Mouse (Mus musculus) stomach, embryonic 16.5 days (tissue): ENCODE measurements at regions not wholly inside any gene's neighbourhood (a gene's known extent, or its start where the extent isn't known, plus 50 kb on each side); places are given as distances from the start of the nearest gene placed in this dataset.

ENCODE experiments used
- ATAC-seq: fragments of 200-750 bp; cut with Nextera tagmentation; 2 replicates; pipeline ENCODE4 v1.8.0; 2017; ENCODE audit warnings: moderate number of reproducible peaks, moderate TSS enrichment; ENCODE audit not compliant: insufficient read depth, low FRiP score
- H3K27ac ChIP-seq: fragments of 300-500 bp; sonication (generic); 2 replicates; pipeline ENCODE4 v1.5.1; 2014; ENCODE audit warnings: low read length
- H3K27me3 ChIP-seq: fragments of 300-500 bp; sonication (generic); 2 replicates; pipeline ENCODE4 v1.6.1; 2014; ENCODE audit warnings: low read length, control low read depth, mixed read lengths; ENCODE audit not compliant: control insufficient read depth, insufficient read depth
- H3K36me3 ChIP-seq: fragments of 300-500 bp; sonication (generic); 2 replicates; pipeline ENCODE4 v1.6.1; 2014; ENCODE audit warnings: low read length; ENCODE audit not compliant: control insufficient read depth, insufficient read depth
- H3K4me1 ChIP-seq: fragments of 300-500 bp; sonication (generic); 2 replicates; pipeline ENCODE4 v1.6.1; 2014; ENCODE audit warnings: low read length, control low read depth, mixed read lengths; ENCODE audit not compliant: control insufficient read depth, insufficient read depth
- H3K4me2 ChIP-seq: fragments of 300-500 bp; sonication (generic); 2 replicates; pipeline ENCODE4 v1.6.1; 2014; ENCODE audit warnings: low read depth, low read length, mixed read lengths
- H3K4me3 ChIP-seq: fragments of 300-500 bp; sonication (generic); replicated peaks from 2 replicates; pipeline ENCODE4 v1.5.1; 2014; ENCODE audit warnings: mild to moderate bottlenecking, low read length
- H3K9ac ChIP-seq: fragments of 300-500 bp; sonication (generic); 2 replicates; pipeline ENCODE4 v1.6.1; 2014; ENCODE audit warnings: low read length
- H3K9me3 ChIP-seq: fragments of 300-500 bp; sonication (generic); replicated peaks from 2 replicates; pipeline ENCODE4 v1.6.1; 2016; ENCODE audit warnings: low read length, control low read depth; ENCODE audit not compliant: control insufficient read depth
- WGBS: fragments of 180-500 bp; shearing (Covaris S2); extraction: QIAGEN DNeasy Blood & Tissue Kit; methylation state at CpG from one replicate; pipeline ENCODE4 v1.1.7; 2014; 5-methylcytosine and 5-hydroxymethylcytosine counted together

- Histone ChIP-seq H3K27ac (no peak overlapping the region), H3K4me3 (no peak overlapping the region), H3K36me3 (no peaks in the 10 kb centered on the region), H3K27me3 (no peaks in the 10 kb centered on the region), H3K4me2 (no peak overlapping the region), H3K4me1 (no peaks in the 10 kb centered on the region), H3K9ac (no peak overlapping the region), H3K9me3 (no peaks in the 10 kb centered on the region)
- WGBS, result 19% methylated on average over 3 of the region's 3 CpGs
- ATAC-seq, result no peak
Measured at GRCm38 (mm10) chr1:52397460-52397859, 103.0 kb downstream of the Nab1 start.

DNA sequence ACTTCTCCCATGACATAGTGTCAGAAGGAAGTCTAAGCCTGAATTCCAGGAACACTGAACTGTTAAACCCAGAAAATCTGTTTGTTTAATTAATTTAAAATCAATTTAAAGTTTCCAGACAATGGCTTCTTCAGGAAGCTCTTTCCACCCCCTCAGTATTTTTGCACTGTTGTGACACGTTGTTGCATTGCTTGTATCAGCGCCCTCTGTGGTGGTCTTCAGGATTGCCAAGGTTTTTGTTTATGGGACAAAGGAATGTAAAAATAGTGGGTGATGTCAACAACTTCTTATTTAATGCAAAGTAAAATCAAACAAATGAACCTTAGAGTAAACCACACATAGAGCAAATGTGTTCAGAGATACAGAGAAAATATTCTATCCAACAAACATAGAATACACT, 107.5 kb downstream of the Nab1 start:
- Histone ChIP-seq H3K9me3 (no peaks in the 10 kb centered on the region), H3K27me3 (no peaks in the 10 kb centered on the region), H3K27ac (no peak overlapping the region), H3K36me3 (no peaks in the 10 kb centered on the region), H3K4me1 (no peaks in the 10 kb centered on the region), H3K4me2 (no peak overlapping the region), H3K9ac (no peak overlapping the region), H3K4me3 (no peak overlapping the region)
- no peak for ATAC-seq
- 49% methylated on average over 2 of the region's 2 CpGs for WGBS

GRCm38 (mm10) chr1:52388836-52389235, 111.6 kb downstream of the Nab1 start:
- H3K9ac ChIP-seq, result no peak overlapping the region
- no peak overlapping the region for H3K27ac ChIP-seq
- 62% methylated on average over 6 of the region's 6 CpGs for WGBS
- no peaks in the 10 kb centered on the region for H3K4me1 ChIP-seq
- H3K4me3 ChIP-seq, result no peak overlapping the region
- no peaks in the 10 kb centered on the region for H3K9me3 ChIP-seq
- H3K36me3 ChIP-seq, result no peaks in the 10 kb centered on the region
- no peaks in the 10 kb centered on the region for H3K27me3 ChIP-seq
- no peak for ATAC-seq
- H3K4me2 ChIP-seq, result no peak overlapping the region

GRCm38 (mm10) chr1:52388118-52388517, 112.4 kb downstream of the Nab1 start:
- WGBS, result 52% methylated on average over 6 of the region's 6 CpGs
- H3K4me3 ChIP-seq, result no peak overlapping the region
- no peaks in the 10 kb centered on the region for H3K36me3 ChIP-seq
- no peaks in the 10 kb centered on the region for H3K4me1 ChIP-seq
- H3K9me3 ChIP-seq, result no peaks in the 10 kb centered on the region
- no peak overlapping the region for H3K9ac ChIP-seq
- no peak for ATAC-seq
- H3K27ac ChIP-seq, result no peak overlapping the region
- H3K4me2 ChIP-seq, result no peak overlapping the region
- no peaks in the 10 kb centered on the region for H3K27me3 ChIP-seq

DNA sequence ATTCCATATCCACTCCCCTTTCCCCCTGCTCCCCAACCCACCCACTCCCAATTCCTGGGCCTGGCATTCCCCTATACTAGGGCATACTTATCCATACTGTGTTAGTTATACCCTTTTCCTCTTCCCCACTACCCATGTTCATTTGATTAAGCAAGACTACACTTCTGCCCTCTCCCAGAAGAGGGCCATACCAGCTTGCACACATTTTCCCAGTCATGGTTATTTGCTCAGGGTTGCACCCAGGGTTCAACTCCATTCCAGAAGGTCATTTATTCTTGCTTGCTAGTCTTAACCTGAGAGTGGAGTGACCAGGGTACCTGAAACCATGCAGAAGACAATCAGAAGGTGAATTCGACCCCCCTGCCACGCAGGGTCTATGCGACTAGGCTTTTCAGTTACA, 113.4 kb downstream of the Nab1 start:
- ATAC-seq, result no peak
- no peak overlapping the region for H3K9ac ChIP-seq
- H3K4me1 ChIP-seq, result no peaks in the 10 kb centered on the region
- no peaks in the 10 kb centered on the region for H3K27me3 ChIP-seq
- no peak overlapping the region for H3K4me3 ChIP-seq
- no peaks in the 10 kb centered on the region for H3K36me3 ChIP-seq
- no peaks in the 10 kb centered on the region for H3K9me3 ChIP-seq
- H3K27ac ChIP-seq, result no peak overlapping the region
- 83% methylated on average over 3 of the region's 3 CpGs for WGBS
- no peak overlapping the region for H3K4me2 ChIP-seq

DNA sequence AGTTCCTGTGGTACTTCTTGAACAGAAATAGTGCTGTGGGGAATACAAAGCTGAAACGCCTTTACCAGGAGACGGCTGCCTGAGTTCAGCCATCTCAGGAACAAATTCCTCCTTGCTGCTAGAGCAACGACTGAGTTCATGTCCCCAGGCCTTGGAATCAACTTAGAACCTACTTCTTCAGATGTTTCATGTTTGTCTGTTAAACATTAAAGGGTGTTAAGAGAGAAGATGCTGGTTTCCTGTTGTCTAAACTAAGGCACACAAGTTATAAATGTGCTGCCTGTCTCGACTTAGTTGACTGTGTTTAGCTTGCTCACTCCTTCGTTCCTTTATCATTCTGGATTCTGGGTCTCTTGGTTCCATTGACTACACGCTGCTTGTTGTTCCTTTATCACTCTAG, 125.2 kb downstream of the Nab1 start:
- Histone ChIP-seq H3K27ac (no peak overlapping the region), H3K36me3 (no peaks in the 10 kb centered on the region), H3K9ac (no peak overlapping the region), H3K9me3 (no peaks in the 10 kb centered on the region), H3K27me3 (no peaks in the 10 kb centered on the region), H3K4me3 (no peak overlapping the region), H3K4me1 (no peaks in the 10 kb centered on the region), H3K4me2 (no peak overlapping the region)
- WGBS, result 72% methylated on average over 6 of the region's 6 CpGs
- no peak for ATAC-seq

GRCm38 (mm10) chr1:52374666-52375065, 125.8 kb downstream of the Nab1 start:
- H3K36me3 ChIP-seq, result no peaks in the 10 kb centered on the region
- no peak overlapping the region for H3K4me2 ChIP-seq
- no peak overlapping the region for H3K4me3 ChIP-seq
- H3K27me3 ChIP-seq, result no peaks in the 10 kb centered on the region
- WGBS, result 82% methylated on average over 2 of the region's 2 CpGs
- H3K9ac ChIP-seq, result no peak overlapping the region
- no peak overlapping the region for H3K27ac ChIP-seq
- ATAC-seq, result no peak
- no peaks in the 10 kb centered on the region for H3K4me1 ChIP-seq
- H3K9me3 ChIP-seq, result no peaks in the 10 kb centered on the region

DNA sequence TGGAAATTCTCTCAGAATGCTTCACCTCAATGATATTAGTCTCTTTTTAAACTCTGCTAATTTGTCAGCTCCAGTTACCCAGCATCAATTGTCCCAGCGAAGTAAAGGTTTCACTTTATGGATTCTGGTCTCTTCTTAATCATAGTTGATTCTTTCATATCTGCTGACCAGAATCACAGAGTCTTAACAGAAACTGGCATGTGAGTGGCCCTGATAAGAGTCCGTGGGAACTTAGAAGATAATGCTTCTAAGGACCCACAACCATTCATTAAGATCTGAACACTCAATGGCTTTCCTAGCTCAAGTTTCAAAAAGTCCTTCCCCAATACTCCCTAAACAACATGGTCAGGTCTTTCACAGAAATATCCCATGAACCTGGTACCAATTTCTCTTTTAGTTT, 126.7 kb downstream of the Nab1 start:
- Histone ChIP-seq H3K9me3 (no peaks in the 10 kb centered on the region), H3K36me3 (no peaks in the 10 kb centered on the region), H3K27me3 (no peaks in the 10 kb centered on the region), H3K27ac (no peak overlapping the region), H3K4me2 (no peak overlapping the region), H3K4me1 (no peaks in the 10 kb centered on the region), H3K4me3 (no peak overlapping the region), H3K9ac (no peak overlapping the region)
- ATAC-seq, result no peak
- 59% methylated on average over 2 of the region's 2 CpGs for WGBS

DNA sequence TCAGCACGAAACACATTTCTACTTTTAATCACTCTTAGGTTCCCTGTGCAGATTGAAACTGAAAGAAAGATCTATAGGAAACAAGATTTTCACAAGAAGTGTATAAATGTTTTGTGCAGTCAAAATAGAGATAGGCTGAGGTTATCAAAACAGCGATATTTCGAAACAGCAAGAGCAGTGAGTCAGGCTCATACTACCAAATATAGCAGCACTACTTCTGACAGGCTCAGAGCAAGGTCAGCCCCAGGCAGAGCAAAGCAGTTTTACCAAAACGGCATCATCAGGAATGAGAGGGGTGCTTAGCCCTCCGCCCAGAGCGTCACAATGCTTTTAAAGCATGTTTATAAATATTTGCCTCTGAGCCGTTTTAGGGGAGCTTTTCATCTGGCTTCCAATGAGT, 133.4 kb upstream of the Gls start:
- H3K9ac ChIP-seq, result no peak overlapping the region
- no peak overlapping the region for H3K27ac ChIP-seq
- H3K4me1 ChIP-seq, result no peaks in the 10 kb centered on the region
- no peak overlapping the region for H3K4me2 ChIP-seq
- no peaks in the 10 kb centered on the region for H3K9me3 ChIP-seq
- no peak overlapping the region for H3K4me3 ChIP-seq
- H3K36me3 ChIP-seq, result no peaks in the 10 kb centered on the region
- no peak for ATAC-seq
- no peaks in the 10 kb centered on the region for H3K27me3 ChIP-seq
- 49% methylated on average over 7 of the region's 7 CpGs for WGBS

- H3K9ac ChIP-seq, result no peak overlapping the region
- no peak for ATAC-seq
- 74% methylated on average over 3 of the region's 3 CpGs for WGBS
Measured at GRCm38 (mm10) chr1:52363625-52364024, 130.6 kb upstream of the Gls start.

More at GRCm38 (mm10) chr1:52363625-52364024, 130.6 kb upstream of the Gls start:
- Histone ChIP-seq H3K27me3 (no peaks in the 10 kb centered on the region), H3K4me1 (no peaks in the 10 kb centered on the region), H3K36me3 (no peaks in the 10 kb centered on the region), H3K4me2 (no peak overlapping the region), H3K27ac (no peak overlapping the region), H3K9me3 (no peaks in the 10 kb centered on the region), H3K4me3 (no peak overlapping the region)
